Mouse (Mus musculus): ENCODE results near the gene AU018091.
"Not testable (repeated sequence)": the region's sequence is repeated elsewhere in the genome, so short reads cannot be mapped to it uniquely, and the experiment has no call there.

AU018091 gene

GRCm38 (mm10) chr7:3168925-3169324, at the start of gene AU018091:
Gene AU018091 (minus strand): TSS chr7:3169203.
- DNase-seq (ENCODE audit: low spot score) = no peak

GRCm38 (mm10) chr7:3217546-3218056, 48.6 kb upstream of the AU018091 start:
- DNase-seq (ENCODE audit: low spot score) = no peak

- no peak for DNase-seq (ENCODE audit: low spot score)
Measured at GRCm38 (mm10) chr7:3216331-3216730, 47.3 kb upstream of the AU018091 start.

- DNase-seq (ENCODE audit: low spot score) = no peak
Measured at GRCm38 (mm10) chr7:3213557-3213956, 44.6 kb upstream of the AU018091 start.

- DNase-seq (ENCODE audit: low spot score) = no peak
Measured at GRCm38 (mm10) chr7:3213156-3213555, 44.2 kb upstream of the AU018091 start.

GRCm38 (mm10) chr7:3212002-3212790, 43.2 kb upstream of the AU018091 start:
- no peak for DNase-seq (ENCODE audit: low spot score)

GRCm38 (mm10) chr7:3211518-3211917, 42.5 kb upstream of the AU018091 start:
- no peak for DNase-seq (ENCODE audit: low spot score)

GRCm38 (mm10) chr7:3210605-3211004, 41.6 kb upstream of the AU018091 start:
- DNase-seq (ENCODE audit: low spot score) = no peak

GRCm38 (mm10) chr7:3206520-3206919, 37.5 kb upstream of the AU018091 start:
- no peak for DNase-seq (ENCODE audit: low spot score)

- DNase-seq (ENCODE audit: low spot score) = no peak
Measured at GRCm38 (mm10) chr7:3204628-3205027, 35.6 kb upstream of the AU018091 start.

- DNase-seq (ENCODE audit: low spot score) = no peak
Measured at GRCm38 (mm10) chr7:3203890-3204289, 34.9 kb upstream of the AU018091 start.

- DNase-seq (ENCODE audit: low spot score) = no peak
Measured at GRCm38 (mm10) chr7:3201134-3201705, 32.2 kb upstream of the AU018091 start.

GRCm38 (mm10) chr7:3198884-3199283, 29.9 kb upstream of the AU018091 start:
- no peak for DNase-seq (ENCODE audit: low spot score)

GRCm38 (mm10) chr7:3195850-3196249, 26.8 kb upstream of the AU018091 start:
- DNase-seq (ENCODE audit: low spot score) = no peak

GRCm38 (mm10) chr7:3194531-3194930, 25.5 kb upstream of the AU018091 start:
- no peak for DNase-seq (ENCODE audit: low spot score)

- no peak for DNase-seq (ENCODE audit: low spot score)
Measured at GRCm38 (mm10) chr7:3193905-3194304, 24.9 kb upstream of the AU018091 start.

- DNase-seq (ENCODE audit: low spot score) = no peak
Measured at GRCm38 (mm10) chr7:3193049-3193632, 24.1 kb upstream of the AU018091 start.

GRCm38 (mm10) chr7:3191971-3192498, 23.0 kb upstream of the AU018091 start:
- DNase-seq (ENCODE audit: low spot score) = no peak

GRCm38 (mm10) chr7:3186726-3187125, 17.7 kb upstream of the AU018091 start:
- DNase-seq (ENCODE audit: low spot score) = not testable (repeated sequence)

- no peak for DNase-seq (ENCODE audit: low spot score)
Measured at GRCm38 (mm10) chr7:3186136-3186535, 17.1 kb upstream of the AU018091 start.

- no peak for DNase-seq (ENCODE audit: low spot score)
Measured at GRCm38 (mm10) chr7:3184394-3184793, 15.4 kb upstream of the AU018091 start.

GRCm38 (mm10) chr7:3180958-3181357, 12.0 kb upstream of the AU018091 start:
- DNase-seq (ENCODE audit: low spot score) = not testable (repeated sequence)

GRCm38 (mm10) chr7:3168296-3168695, 707 bp downstream of the AU018091 start:
- DNase-seq (ENCODE audit: low spot score) = no peak

Measured in spleen, adult 12 weeks (tissue).